Mouse (Mus musculus): ENCODE results near the gene Msl1. TPM values are rescaled to one million over a fixed set of nuclear protein-coding genes. Genes with fewer than 3 reads are reported as not detected.

Msl1 gene
- 100 to 1,000 TPM; 163 to 166 TPM for total RNA-seq (2021)

DNA sequence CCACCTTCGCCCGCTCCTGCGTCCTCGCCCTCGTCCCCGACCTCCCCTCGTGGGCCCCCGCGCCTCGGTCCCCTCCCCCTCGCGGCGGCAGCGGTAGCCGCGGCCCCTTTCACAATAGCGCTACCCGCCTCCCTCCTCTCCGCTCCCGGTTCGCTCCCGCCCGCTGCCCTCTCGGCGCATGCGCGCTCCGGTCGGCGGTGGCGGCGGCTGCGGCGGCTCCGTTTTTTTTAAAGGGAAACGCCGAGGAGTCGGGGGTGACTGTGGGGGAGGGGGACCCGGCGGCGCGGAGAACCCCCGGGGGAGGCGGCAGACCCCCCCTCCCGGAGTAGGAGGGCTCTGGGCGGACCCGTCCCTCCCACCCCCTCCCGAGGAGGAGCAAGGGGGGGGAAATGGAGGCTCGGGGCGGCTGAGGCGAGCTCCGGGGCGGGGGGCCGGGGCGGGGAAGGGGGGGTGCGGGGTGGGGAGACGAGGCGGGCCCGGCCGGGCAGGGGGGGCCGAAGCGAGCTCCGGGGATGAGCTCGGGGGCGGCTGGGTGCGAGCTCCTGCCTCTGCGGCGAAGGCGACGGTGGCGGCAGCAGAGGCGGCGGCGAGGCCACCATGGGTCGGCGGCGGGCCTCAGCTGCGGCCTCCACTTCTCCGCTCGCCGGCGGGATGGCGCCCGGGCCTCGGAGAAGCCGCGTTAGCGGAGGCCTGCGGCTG lies at the start of gene Msl1:
Gene Msl1 (plus strand): TSS at position 502 of the 699 bp plus-strand sequence.
- intact Hi-C loops (cut with DNase I), result no loop called here
- peak; percentile 91 for DNase-seq

DNA sequence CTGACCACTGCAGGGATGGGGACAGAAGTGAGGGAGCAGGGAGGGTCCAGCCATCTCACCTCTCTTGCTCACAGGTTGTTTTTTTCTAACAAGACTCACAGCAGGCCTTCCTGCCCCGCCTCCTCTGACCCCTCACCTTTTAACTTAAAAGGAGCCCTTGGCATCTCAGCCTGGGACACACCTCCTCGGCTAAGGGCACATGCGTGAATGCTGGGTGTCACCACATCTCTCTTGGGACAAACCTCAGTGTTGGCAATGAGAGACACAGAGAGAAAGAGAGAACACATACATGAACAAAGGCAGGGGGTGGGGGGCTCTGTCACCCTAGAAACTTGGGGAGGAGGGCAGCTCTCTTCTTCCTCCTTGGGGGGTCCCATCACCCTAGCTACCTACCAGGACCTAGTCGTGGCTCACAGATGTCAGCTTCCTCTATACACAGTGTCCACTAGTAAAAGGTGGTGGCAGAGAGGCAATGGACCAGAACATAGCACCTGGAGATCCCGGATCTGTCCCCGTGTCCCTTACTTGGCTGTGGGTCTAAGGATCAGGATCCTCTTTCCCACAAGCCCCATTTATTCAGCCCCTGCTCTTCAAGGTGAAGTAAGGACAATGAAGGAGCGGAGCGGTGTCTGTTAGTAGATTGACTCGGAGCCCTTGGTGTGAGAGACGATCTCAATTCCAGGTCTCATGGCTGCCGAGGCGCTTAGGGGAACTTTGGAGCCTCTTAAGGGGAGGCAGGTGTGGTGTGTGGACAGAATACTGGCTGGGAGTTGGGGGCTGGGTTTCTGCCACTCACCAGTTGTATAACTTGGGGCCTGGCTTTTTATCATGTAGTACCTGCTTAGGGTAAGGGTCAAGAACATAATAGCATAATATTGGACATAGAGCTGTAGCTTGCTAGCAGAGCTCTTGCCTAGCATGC lies 49.1 kb upstream of the Msl1 start:
- intact Hi-C loops (cut with DNase I), result no loop called here
- DNase-seq, result no peak

DNA sequence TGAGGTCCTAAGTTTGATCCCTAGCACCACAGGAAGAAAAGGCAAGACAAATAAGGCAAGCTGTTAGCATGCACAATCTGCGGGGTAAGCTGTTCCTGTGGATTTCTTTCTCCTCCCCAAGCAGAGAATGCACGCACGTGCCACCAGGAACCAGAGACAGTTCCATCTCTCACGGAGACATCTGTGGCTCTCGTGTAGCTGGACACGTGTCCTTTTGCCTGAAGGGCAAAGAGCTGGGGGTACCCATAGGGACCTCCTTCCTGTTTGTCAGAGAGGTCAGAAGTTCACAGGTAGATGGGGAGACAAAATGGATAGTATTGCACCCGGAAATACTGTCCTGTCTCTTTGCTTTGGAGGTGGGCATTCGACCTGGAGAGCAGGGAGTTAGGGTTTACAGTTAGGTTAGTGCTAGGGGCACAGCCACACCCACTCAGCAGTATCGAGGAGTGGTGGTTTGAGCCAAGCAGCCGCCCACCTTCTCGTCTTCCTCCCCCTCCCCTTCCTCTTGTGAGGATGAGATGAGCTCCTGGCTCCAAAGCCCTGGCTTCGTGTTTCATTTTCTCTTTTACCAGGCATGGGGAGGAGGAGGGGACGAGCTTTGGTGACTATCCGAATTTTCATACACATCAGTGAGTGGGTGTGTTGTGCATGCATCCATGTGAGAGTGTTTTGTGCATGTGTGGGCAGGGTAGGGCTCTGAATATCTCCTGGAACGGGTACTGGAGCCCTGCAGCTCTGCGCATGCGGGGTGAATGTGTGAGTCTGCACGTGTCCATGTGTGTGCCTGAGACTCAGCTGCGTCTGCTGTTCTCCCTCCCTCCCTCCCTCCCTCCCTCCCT lies 48.2 kb upstream of the Msl1 start:
- intact Hi-C loops (cut with DNase I), result no loop called here

DNA sequence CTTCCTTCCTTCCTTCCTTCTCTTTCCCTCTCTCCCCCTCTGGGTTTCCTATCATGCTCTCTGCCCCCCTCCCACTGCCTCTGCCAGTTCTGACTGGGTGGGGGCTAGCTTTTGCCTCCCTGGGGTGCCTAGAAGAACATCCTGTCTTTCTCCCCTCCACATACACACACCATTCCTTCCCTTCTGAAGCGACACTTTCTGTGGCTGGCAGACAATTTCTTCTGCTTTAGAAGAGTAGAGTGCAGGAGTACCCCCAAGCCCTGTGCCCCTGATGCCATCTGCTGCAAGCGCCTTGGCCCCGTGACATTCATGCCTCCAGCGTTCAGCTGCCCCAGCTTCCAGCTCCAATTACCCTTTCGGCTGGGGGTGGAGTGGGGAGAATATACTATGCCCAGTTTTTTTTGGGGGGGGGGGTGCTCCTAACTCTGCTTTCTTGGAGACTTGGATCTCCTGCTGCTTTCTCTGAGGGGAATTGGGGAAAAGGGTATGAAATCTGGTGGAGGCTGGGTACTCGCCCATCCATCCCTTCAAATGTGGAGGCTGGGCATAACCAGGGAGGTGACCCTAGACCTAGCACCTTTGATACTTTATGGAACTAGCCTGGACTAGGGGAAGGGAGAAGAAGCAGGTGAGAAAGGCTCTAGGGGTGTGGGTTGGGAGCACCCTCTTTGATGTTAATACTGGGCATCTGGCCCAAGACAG lies 47.4 kb upstream of the Msl1 start:
- intact Hi-C loops (cut with DNase I), result no loop called here
- peak; percentile 72 for DNase-seq

More for the DNA sequence above, 48.2 kb upstream of the Msl1 start:
- DNase-seq, result peak; percentile 94

DNA sequence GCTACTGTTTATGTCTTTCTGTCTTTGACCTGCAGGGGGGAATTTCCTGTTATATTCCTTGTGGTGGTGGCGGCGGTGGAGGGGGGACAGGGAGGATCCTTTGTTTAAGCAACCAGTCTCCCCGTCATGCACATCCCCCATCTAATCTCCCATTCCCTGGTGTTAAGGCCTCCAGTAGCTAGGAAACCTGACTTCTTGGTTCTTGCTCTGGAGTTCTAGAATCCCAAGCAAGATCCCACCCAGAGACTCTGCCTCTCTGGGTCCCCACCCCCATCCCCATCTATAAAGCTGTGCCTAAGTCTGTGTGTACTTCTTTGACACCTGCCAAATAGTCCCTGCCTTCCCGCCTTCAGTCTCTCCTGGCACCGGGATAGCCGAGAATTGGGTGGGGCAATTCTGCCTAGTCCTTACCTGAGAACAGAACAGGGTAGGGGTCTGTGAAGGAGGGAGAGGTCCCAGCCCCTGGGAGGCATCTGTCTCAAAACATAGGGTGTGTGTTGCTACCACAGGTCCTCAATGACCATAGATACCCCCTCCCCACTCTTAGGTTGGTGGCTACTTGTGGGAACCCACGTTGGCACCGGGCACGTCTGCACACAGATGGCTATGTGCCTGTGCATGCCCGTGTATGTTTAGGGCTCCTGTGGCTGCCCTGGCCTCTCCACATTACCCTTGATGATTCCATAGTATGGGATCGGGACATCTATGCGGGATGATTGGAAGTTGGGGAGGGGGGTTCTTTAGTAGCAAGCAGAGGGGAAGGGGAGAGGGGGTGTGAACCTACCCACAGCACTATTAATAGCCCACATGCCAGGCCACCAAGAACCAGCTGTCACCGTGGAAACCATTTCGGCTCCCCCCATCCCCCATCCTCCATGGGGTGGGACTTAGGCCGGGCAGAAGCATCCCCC lies 46.6 kb upstream of the Msl1 start:
- intact Hi-C loops (cut with DNase I), result no loop called here
- DNase-seq, result peak; percentile 80

DNA sequence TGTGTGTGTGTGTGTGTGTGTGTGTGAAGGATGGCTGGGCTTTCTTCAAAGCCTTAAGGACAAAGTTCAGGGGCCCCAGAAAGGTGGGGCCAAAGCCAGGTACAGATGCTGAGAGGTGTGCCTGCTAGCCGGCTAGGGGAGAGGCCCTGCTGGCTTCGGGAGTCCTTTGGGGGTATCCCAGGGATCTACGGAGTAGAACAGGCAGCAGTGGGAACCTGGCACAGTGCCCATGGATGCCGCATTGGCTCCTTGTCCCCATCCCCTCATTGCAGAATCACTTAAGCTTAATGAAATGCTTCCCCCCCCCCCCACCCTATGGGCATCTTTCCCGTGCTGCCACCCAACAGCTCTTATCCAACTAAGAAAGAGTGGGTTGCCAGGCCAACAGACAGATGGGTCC lies 45.6 kb upstream of the Msl1 start:
- peak; percentile 88 for DNase-seq
- intact Hi-C loops (cut with DNase I), result no loop called here

DNA sequence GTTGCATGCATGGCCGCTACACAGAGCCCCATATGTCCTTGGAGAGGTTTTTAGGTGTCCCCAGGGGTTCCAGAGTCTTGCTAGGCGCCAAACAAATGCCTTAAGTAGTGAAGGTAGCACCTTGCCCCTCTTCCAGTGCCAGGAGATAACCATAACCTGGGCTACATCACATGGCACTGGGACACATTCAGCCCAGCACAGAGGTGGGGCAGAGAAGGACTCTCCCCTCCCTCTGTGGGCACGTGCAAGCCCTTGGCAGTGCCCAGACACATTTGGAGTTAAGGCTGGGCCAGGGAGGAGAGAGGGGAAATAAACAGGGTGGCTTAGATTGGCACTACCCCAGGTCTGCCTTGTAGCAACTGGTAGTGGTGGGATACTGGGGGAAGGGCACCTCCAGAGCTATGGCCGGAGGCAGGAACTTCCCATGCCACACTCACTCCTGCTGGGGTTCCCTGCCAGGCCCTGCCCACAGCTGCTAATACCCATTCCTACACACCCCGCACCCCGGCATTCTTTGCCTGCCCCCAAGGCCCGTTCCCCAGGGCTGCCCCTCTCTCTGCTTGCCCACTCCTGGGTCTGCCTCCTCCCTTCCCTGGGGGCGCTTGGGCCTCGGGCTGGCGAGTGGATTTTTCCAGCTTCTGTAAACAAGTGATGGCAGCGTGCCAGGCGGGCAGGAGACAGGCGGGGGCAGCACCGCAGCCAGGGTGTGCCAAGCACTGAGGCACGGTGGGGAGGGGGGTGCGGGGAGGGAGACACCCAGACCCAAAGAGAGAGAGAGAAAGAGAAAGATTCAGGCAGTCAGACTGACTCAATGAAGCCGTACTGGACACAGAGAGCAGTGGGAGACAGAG lies 44.7 kb upstream of the Msl1 start:
- DNase-seq, result peak; percentile 96
- intact Hi-C loops (cut with DNase I), result no loop called here

DNA sequence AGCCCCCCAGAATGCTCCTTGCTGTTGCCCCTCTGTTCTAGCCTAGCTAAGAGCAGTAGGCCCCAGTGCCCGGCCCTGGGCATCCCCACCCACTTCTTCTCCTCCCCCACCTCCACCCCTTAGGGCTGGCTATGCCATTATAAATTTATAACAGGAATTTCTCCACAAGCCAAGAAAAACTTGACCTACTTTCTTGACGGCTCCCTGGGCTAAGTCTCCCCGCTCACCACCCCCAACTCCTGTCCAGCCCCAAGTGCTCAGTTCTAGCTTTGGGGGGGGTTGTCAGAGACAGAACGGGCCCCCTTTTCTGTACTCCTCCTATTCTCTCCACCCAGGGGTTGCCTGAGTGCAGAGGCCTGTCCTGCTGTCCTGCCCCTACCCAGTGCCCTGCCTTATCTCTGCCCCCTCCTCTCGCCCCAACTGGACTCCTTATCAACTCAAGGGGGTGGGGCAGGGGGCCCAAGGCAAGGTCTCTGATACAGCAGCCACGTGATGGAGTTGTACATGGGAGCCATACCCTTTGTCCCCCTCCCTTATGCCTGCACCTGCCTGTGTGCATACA lies 44.0 kb upstream of the Msl1 start:
- no peak for DNase-seq
- intact Hi-C loops (cut with DNase I), result no loop called here

DNA sequence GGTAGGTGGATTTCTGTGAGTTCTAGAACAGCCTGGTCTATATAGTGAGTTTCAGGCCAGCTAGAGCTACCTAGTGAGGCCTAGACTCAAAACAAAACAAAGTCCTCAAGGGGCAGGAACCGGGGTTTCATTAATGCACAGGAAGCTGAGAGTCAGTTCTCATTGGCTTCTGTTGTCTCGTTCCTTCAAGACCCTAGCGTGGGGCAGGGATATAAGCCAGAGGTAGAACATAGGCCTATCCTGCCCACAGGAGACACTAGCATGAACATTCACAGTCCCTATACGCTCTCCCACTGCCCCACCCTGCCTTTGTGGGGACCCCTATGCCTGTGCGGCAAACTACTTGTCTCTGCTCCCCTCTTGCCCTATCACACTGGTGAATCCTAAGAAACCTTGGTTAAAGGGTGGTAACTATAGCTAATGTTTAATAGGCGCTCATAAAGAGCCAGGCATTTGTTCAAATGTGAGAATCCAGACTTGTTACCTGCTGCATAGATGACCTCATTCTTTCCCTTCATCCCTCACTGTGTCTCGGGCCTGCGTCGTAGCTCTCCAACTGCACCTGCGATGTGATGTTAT lies 42.7 kb upstream of the Msl1 start:
- DNase-seq, result no peak
- intact Hi-C loops (cut with DNase I), result no loop called here

DNA sequence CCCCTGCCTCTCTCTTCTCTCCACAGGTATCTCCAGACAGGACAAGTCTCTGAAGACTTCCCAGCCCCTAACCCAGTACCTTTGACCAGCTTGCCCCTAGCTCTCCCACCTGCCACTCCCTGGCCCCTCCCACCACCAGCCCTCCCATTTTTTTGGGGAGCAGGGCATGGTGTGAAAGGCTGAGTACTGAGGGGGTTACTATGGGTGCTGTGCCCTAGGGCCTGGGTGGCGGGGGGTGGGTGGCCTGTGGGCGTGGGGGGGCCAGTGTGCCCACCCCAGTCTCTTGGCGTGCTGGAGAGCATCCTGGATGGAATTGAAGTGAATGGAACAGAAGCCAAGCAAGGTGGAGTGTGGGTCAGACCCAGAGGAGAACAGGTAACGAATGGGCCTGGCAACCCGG lies 42.1 kb upstream of the Msl1 start:
- no peak for DNase-seq
- intact Hi-C loops (cut with DNase I), result no loop called here

DNA sequence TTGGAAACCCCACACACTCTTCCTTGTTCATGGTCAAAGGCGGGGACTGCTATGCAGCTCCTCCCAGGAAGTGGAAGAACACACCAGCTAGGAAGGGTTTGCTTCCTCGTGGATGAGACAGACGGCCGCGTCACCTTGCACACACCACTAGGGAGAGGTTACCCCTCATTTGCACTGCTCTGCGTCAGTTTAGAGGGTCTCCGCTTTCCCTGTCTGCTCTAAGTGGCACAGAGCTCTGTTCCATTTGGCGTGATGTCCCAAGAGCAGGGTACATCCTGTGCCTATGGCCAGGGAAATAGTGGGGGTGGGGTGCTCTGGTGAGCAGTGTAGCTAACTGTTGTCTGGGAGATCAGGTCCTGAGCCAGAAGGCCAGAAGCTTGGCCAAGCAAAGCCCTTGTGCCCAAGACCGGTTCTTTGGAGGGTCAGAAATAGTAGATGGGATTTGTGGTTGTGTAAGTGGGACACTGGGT lies 41.1 kb upstream of the Msl1 start:
- peak; percentile 61 for DNase-seq
- intact Hi-C loops (cut with DNase I), result no loop called here

DNA sequence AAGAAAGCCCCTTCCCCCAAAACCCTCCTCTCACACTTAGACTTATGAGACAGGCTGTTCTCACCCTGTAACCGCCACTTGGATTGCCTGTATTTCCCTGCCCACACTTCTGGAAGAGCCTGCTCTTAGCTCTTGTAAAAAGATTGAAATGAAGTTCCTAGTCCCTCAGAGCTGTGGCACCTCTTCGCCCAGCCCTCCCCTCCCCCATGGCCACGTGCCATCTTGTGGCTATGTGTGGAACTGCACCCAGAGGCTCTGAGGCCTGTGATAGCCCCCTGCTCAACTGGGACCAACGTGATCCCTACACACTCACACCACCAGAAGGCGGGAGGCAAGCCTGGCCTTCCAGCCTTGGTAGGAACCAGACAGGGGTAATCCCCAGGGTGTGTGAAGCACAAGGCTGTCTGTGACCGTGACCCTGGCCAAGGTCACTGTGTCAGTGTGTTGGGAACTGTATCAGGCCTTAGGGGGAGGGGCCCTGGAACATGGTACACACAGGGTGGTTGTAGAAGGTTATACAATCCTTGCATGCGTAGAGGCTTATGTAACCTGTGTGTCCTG lies 40.6 kb upstream of the Msl1 start:
- intact Hi-C loops (cut with DNase I), result no loop called here
- DNase-seq, result peak; percentile 85

DNA sequence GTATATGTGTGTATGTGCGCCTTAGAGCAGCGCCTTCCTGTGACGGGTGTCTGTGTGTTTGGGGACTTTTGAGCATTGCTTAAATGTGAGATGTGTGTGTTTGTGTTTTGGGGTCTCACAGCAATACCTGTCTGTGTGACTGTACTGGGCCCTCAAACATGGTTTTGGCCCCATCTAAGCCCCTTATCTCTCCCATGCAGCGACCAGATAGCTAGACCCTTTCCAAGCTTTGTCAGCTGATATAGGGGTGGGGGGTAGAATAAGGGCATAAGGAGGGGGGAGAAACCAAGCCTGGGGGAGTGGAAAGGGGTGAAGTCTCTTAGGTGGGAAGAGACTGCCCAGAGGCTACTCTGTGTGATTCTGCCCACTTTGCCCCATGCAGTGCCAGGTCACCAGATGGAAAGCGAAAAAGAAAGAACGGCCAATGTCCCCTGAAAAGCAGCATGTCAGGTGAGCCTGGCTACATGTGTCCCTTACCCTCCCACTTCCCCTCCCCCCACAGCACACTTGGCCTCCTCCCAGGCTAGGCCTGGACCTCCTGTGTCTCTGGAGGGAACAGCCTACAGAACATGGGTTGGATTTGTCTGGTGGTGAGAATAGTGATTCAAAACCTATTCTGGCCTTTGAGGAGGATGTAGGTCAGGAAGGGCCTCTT lies 39.5 kb upstream of the Msl1 start:
- intact Hi-C loops (cut with DNase I), result no loop called here
- DNase-seq, result no peak

DNA sequence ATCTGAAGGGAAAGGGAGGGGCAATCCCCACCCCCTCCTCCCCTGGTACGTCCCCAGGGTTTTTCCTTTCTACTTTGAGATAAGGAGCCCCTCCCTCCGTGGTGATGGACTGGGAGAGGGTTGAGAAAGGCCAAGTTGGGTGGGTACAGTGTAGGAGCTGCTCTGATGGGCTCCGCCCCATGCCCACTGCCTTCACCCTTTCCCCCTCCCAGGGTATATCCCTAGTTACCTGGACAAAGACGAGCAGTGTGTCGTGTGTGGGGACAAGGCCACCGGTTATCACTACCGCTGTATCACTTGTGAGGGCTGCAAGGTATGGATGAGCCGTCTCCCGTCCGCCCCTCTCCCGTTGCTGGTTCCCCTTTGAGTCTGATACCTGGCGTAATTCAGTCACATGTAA lies 38.6 kb upstream of the Msl1 start:
- DNase-seq, result no peak
- intact Hi-C loops (cut with DNase I), result no loop called here

DNA sequence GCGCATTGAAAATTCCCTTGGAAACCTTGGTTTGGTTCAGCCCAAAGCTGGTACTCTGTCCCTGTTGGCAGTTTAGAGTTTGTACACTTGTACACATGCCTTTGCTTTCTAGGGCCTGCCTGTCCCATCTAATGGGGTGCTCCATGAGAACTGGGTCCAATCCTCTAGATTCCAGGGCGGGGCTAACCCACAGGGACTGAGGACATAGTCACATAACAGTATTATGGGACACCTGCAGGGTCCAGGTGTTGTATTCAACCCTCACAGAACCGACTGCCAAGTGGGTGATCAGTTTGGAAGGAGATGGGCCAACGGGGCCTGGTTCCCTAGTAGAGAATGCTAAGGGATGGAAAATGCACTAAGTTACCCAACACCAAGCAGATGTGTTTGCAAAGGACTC lies 33.4 kb upstream of the Msl1 start:
- intact Hi-C loops (cut with DNase I), result no loop called here
- DNase-seq, result no peak

DNA sequence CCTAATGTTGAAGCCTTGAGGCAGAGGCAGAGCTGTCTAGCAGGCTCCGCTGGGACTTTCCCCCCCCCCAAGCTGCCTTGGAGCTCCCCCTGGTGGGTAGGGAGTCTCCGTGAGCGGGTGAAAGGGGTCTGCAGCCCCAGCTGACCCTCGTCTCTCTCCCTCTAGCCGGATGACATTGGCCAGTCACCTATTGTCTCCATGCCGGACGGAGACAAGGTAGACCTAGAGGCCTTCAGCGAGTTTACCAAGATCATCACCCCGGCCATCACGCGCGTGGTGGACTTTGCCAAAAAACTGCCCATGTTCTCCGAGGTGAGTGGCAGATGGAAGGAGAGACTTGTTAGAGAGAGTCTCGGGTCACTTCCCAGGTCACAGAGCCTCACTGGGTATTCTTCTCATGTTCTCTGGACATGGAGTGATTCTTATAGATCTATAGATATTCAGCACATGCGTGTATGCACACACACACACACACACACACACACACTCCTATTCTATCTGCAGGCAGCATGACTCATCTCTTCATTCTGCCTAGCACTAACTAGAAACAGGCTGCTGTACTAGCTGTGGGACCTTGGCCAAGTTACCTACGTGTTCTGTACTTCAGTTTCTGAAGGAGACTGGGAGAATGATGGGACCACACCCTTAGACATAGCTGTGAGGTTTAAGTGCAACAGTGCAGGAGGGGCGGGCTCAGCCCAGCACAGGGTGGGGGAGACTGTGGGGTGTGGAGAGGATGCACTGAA lies 32.4 kb upstream of the Msl1 start:
- DNase-seq, result no peak
- intact Hi-C loops (cut with DNase I), result no loop called here

Measured in left cerebral cortex, postnatal 4 days (tissue).